Mouse (Mus musculus) lung, adult 2 months (tissue): ENCODE measurements around the gene Cpa3.

ENCODE experiments used
- CTCF ChIP-seq: fragments of 200-500 bp; IDR thresholded peaks from 2 replicates; pipeline ENCODE4 v1.5.1; 2011; ENCODE audit warnings: mild to moderate bottlenecking, low read length, control low read depth; ENCODE audit not compliant: insufficient read depth
- POLR2A ChIP-seq: fragments of 200-500 bp; IDR thresholded peaks from 2 replicates; pipeline ENCODE4 v1.6.1; 2011; ENCODE audit warnings: low read depth, mild to moderate bottlenecking, control low read depth, low read length, borderline replicate concordance; ENCODE audit errors: extremely low read depth

DNA sequence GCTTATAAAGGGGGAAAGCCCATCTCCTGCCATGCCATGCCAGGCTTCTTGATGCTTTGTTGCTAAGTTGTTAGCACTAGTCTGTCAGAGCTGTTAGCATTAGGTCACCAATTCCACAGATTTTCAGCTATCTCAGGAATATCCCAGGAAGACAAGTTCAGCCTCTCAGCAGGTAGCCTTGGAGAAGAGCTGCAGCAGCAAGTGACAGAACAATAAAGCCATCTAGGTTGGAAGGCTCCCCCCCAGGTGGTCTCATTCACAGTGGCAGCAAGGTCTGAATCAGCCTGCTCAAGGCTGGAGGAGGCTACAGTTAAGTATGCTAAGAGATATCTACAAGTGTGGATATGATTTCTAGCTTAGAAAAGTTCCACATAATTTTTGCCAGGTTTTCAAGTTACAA is 49.4 kb upstream of the Cpa3 start:
- TF ChIP-seq POLR2A = no peak
- no peak for TF ChIP-seq CTCF
